Mouse (Mus musculus) C2C12 (cell line): Measurements from ENCODE around the gene Camkmt. TPM values are rescaled to one million over a fixed set of nuclear protein-coding genes. Genes with fewer than 3 reads are reported as not detected.

Source experiments
- H3K27me3 ChIP-seq: one replicate; pipeline ENCODE4 v1.6.1; 2011; ENCODE audit not compliant: control insufficient read depth, insufficient read depth, insufficient read length
- H3K36me3 ChIP-seq: one replicate; pipeline ENCODE4 v1.6.1; 2011; ENCODE audit not compliant: control insufficient read depth, insufficient read depth
- H3K4me3 ChIP-seq: one replicate; pipeline ENCODE4 v1.5.1; 2011; ENCODE audit warnings: mild to moderate bottlenecking, control low read depth; ENCODE audit not compliant: poor library complexity, insufficient read depth, severe bottlenecking
- H3K79me2 ChIP-seq: one replicate; pipeline ENCODE4 v1.6.1; 2011; ENCODE audit not compliant: control insufficient read depth, insufficient read depth
- H3K79me3 ChIP-seq: one replicate; pipeline ENCODE4 v1.6.1; 2011; ENCODE audit warnings: low read depth, control low read depth
- H3ac ChIP-seq: one replicate; pipeline ENCODE3; 2011; ENCODE audit warnings: low read depth; ENCODE audit not compliant: control insufficient read depth, insufficient read length
- CEBPB ChIP-seq: IDR thresholded peaks from one replicate; pipeline ENCODE4 v1.6.1; 2011; ENCODE audit warnings: low read depth, mild to moderate bottlenecking, control low read depth, moderate library complexity
- CTCF ChIP-seq: IDR thresholded peaks from one replicate; pipeline ENCODE4 v1.5.1; 2011; ENCODE audit not compliant: control insufficient read depth, insufficient read depth, insufficient read length
- FOSL1 ChIP-seq: IDR thresholded peaks from one replicate; pipeline ENCODE4 v1.8.0; 2011; ENCODE audit warnings: mild to moderate bottlenecking, low read length; ENCODE audit not compliant: poor library complexity, insufficient read depth, severe bottlenecking
- MAX ChIP-seq: IDR thresholded peaks from one replicate; pipeline ENCODE4 v1.6.1; 2011; ENCODE audit warnings: mild to moderate bottlenecking, control low read depth
- MYOD1 ChIP-seq: IDR thresholded peaks from one replicate; pipeline ENCODE4 v1.6.1; 2011; ENCODE audit warnings: low read depth; ENCODE audit not compliant: control insufficient read depth, insufficient read length
- MYOG ChIP-seq: IDR thresholded peaks from one replicate; pipeline ENCODE4 v1.6.1; 2011; ENCODE audit not compliant: control insufficient read depth, insufficient read length; ENCODE audit errors: extremely low read depth
- USF1 ChIP-seq: IDR thresholded peaks from one replicate; pipeline ENCODE4 v1.6.1; 2011; ENCODE audit warnings: low read depth, mild to moderate bottlenecking, control low read depth, moderate library complexity
- polyA plus RNA-seq: library from polyadenylated mRNA; unstranded; fragments of >200 nt; fragmentation: generic; extraction: Trizol; gene quantifications from one replicate; pipeline ENCODE4 v1.2.1, GENCODE M21; 2012; ENCODE audit warnings: missing spikeins

The Camkmt gene
- polyA plus RNA-seq, 1 experiment, result 1.6 TPM

DNA sequence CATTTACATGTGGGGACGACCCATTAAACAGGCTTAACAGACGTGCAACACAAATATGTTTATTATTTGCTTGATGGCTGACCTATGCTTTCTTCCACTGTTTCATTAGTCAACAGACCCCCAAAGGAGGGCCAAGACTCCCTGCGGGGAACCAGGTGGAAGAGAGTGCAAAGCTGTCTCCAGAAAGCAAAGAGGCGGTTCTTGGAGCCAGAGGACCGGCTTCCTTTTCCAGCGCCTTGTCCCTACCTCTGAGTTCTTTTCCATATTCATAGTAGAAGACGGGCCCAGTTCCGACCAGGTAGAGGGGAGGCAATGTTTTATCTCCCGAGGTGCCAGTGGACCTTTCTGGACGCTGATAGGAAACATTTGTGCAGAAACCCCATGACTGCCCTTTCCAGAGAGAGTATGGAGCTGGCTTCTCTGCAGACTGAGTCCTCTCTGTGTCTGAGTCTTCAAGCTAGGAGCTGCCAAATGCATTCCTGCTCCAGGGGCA lies 399.2 kb downstream of the Camkmt start:
- Histone ChIP-seq H3K79me3 (no peaks in the 10 kb centered on the region), H3ac (no peak overlapping the region), H3K36me3 (no peaks in the 10 kb centered on the region), H3K4me3 (no peak overlapping the region), H3K27me3 (peaks cover 14% of the 10 kb centered on the region), H3K79me2 (no peaks in the 10 kb centered on the region)
- TF ChIP-seq MYOD1 (no peak), MAX (no peak), CTCF (no peak), USF1 (no peak), CEBPB (no peak), FOSL1 (no peak), MYOG (no peak)

DNA sequence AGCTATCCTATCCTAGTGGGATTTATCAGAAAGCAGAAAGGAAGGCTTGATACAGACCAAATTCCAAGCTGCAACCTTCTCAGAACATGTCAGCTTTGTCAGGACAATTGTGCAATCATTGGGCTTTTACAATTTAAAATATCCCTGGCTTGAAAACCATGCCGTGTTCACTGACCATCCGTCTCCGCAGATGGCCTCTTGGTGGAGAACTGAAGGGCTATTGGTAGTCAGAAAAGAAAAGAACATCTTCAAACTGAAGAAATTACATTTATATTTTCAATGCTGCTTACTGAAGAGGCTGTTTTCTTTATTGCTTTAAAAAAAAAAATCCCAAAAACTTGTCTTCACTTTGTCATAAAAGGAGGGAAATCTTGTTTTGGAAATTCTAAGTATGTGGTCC lies 401.1 kb downstream of the Camkmt start:
- Histone ChIP-seq H3K36me3 (no peaks in the 10 kb centered on the region), H3K4me3 (no peak overlapping the region), H3K79me2 (no peaks in the 10 kb centered on the region), H3ac (no peak overlapping the region), H3K79me3 (no peaks in the 10 kb centered on the region), H3K27me3 (peaks cover 6% of the 10 kb centered on the region)
- TF ChIP-seq MYOG (no peak), CTCF (no peak), MAX (no peak), CEBPB (no peak), MYOD1 (no peak), USF1 (no peak), FOSL1 (no peak)

DNA sequence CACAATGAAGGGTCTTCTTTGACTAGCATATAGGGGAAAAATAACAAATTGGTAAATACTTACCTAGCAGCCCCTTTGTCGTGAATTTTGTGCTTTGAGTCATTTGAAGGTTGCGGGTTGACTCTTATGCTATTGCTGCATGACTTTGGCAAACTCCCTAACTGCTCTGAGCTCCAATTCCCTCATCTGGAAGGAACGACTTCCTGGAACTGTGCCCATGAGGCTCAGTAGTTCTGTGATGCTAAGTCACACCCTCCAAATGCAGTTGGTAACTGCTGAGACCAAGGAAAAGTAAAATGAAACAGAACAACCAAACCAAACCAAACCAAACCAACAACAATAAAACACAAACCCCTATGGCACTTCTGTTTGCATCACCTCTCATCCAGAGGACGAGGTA lies 403.2 kb downstream of the Camkmt start:
- no peak overlapping the region for H3K4me3 ChIP-seq
- H3ac ChIP-seq, result no peak overlapping the region
- no peaks in the 10 kb centered on the region for H3K27me3 ChIP-seq
- TF ChIP-seq MYOD1, result no peak
- TF ChIP-seq MAX, result no peak
- no peak for TF ChIP-seq CTCF
- H3K79me2 ChIP-seq, result no peaks in the 10 kb centered on the region
- no peaks in the 10 kb centered on the region for H3K36me3 ChIP-seq
- H3K79me3 ChIP-seq, result no peaks in the 10 kb centered on the region

DNA sequence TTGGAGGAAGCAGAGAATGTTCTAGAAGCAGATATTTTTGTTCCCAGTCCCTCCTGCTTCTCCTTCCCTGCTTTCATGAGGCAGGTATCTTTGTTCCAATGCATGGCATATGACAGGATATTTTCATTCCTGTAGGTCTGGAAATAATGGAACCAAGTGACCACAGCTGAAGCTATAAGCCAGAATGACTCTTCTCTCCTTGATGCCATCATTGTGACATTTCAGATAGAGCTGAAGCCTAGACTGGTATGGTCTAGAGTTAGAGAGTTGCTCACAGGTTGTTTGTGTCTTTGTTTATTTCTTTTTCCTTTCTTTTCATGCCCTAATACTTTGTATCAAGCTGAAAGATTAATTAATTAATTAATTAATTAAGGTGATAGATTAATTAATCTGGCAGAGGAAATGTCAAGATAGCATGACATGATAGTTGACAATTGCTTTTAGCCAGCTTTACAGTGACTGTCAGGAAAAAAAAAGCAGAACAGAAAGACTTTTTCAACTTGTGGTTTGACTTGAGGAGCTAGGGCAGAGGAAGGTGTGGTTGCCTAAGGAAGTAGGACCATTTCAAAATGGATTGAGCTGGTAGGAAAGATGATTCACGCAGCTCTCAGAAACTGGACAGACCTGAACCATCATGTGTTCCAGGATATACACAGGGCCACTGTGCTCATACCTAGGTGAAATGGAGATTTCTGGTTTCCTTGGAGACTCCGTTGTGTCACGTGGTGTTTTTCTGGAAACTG lies 404.8 kb downstream of the Camkmt start:
- H3K79me2 ChIP-seq, result no peaks in the 10 kb centered on the region
- no peaks in the 10 kb centered on the region for H3K36me3 ChIP-seq
- H3ac ChIP-seq, result no peak overlapping the region
- TF ChIP-seq MAX (no peak), MYOG (no peak), CTCF (no peak), MYOD1 (no peak), USF1 (no peak), FOSL1 (no peak), CEBPB (no peak)
- H3K27me3 ChIP-seq, result no peaks in the 10 kb centered on the region
- no peaks in the 10 kb centered on the region for H3K79me3 ChIP-seq
- H3K4me3 ChIP-seq, result no peak overlapping the region

DNA sequence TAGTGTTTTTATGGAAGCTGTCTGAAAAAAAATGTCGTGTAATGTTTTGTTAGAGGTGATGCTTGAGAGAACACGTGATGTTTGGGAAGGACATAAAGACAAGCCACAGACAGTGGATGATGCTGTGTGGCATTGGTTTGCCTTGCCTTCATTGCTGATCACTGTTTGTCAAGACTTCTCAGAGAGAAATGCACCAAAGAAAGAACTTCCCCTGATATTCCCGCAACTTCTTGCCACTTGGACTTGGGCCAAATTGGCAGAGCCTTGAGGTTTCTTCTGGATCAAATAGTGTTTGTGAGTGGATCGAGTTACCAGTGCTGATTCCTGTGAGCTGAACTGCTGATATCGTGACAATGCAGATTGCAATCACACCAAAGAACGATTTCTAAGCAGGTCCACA lies 405.5 kb downstream of the Camkmt start:
- Histone ChIP-seq H3ac (no peak overlapping the region), H3K79me3 (no peaks in the 10 kb centered on the region), H3K27me3 (no peaks in the 10 kb centered on the region), H3K79me2 (no peaks in the 10 kb centered on the region), H3K4me3 (no peak overlapping the region), H3K36me3 (no peaks in the 10 kb centered on the region)
- TF ChIP-seq USF1, result no peak

DNA sequence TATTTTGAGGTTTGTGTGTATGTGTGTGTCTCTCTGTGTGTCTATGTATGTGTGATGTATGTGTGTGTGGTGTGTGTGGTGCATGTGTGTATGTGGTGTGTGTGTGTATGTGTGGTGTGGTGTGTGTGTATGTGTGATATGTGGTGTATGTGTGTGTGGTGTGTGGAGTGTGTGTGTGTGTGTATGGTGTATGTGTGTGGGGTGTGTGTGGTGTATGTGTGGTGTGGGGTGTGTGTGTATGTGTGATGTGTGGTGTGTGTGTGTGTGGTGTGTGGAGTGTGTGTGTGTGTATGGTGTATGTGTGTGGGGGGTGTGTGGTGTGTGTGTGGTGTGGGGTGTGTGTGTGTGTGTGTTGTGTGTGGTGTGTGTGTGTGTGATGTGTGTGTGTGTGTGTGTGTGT lies 414.5 kb downstream of the Camkmt start:
- H3K36me3 ChIP-seq, result no peaks in the 10 kb centered on the region
- H3ac ChIP-seq, result no peak overlapping the region
- no peaks in the 10 kb centered on the region for H3K79me3 ChIP-seq
- H3K27me3 ChIP-seq, result no peaks in the 10 kb centered on the region
- TF ChIP-seq MYOG (no peak), CTCF (no peak), FOSL1 (no peak)
- no peaks in the 10 kb centered on the region for H3K79me2 ChIP-seq
- no peak overlapping the region for H3K4me3 ChIP-seq
